Mouse (Mus musculus) G1E-ER4 (cell line): ENCODE results near the gene Wdsub1. TPM values are rescaled to one million over a fixed set of nuclear protein-coding genes. Genes with fewer than 3 reads are reported as not detected.

Experiments used
- GATA1 ChIP-seq: IDR thresholded peaks from one replicate; pipeline ENCODE4 v1.8.0; 2012; ENCODE audit warnings: low read length, inconsistent platforms
- polyA plus RNA-seq: library from polyadenylated mRNA; stranded (reverse); fragments of >175 nt; gene quantifications from 2 replicates; pipeline ENCODE4 v1.2.3, GENCODE M21; 2012

Wdsub1 gene
- polyA plus RNA-seq, result 13.8 and 22.5 TPM in 2 replicates

GRCm38 (mm10) chr2:59881831-59882741 lies at the start of gene Wdsub1:
Gene Wdsub1, minus strand, starts transcription at chr2:59882591.
- no peak for TF ChIP-seq GATA1

- no peak for TF ChIP-seq GATA1
These were observed 31.2 kb upstream of the Wdsub1 start for GRCm38 (mm10) chr2:59913610-59914009.

GRCm38 (mm10) chr2:59908048-59908447 lies 25.7 kb upstream of the Wdsub1 start:
- no peak for TF ChIP-seq GATA1

- no peak for TF ChIP-seq GATA1
These were observed 21.6 kb upstream of the Wdsub1 start for GRCm38 (mm10) chr2:59904007-59904406.

- no peak for TF ChIP-seq GATA1
These were observed 16.3 kb upstream of the Wdsub1 start for GRCm38 (mm10) chr2:59898666-59899065.

GRCm38 (mm10) chr2:59898105-59898504 lies 15.7 kb upstream of the Wdsub1 start:
- no peak for TF ChIP-seq GATA1

GRCm38 (mm10) chr2:59896837-59897236 lies 14.4 kb upstream of the Wdsub1 start:
- no peak for TF ChIP-seq GATA1

- TF ChIP-seq GATA1, result no peak
These were observed 14.0 kb upstream of the Wdsub1 start for GRCm38 (mm10) chr2:59896400-59896799.

GRCm38 (mm10) chr2:59889699-59890098 lies 7.3 kb upstream of the Wdsub1 start:
- TF ChIP-seq GATA1, result no peak

- no peak for TF ChIP-seq GATA1
These were observed 421 bp upstream of the Wdsub1 start for GRCm38 (mm10) chr2:59882742-59883281.

GRCm38 (mm10) chr2:59881404-59881803 lies 987 bp downstream of the Wdsub1 start:
- TF ChIP-seq GATA1, result no peak

- TF ChIP-seq GATA1, result no peak
These were observed 4.2 kb downstream of the Wdsub1 start for GRCm38 (mm10) chr2:59878221-59878620.

- no peak for TF ChIP-seq GATA1
These were observed 5.1 kb downstream of the Wdsub1 start for GRCm38 (mm10) chr2:59877335-59877734.

- no peak for TF ChIP-seq GATA1
These were observed 5.9 kb downstream of the Wdsub1 start for GRCm38 (mm10) chr2:59876482-59876881.

GRCm38 (mm10) chr2:59870526-59870925 lies 11.9 kb downstream of the Wdsub1 start:
- no peak for TF ChIP-seq GATA1

GRCm38 (mm10) chr2:59862618-59863017 lies 19.8 kb downstream of the Wdsub1 start:
- TF ChIP-seq GATA1, result no peak

- TF ChIP-seq GATA1, result no peak
These were observed 28.0 kb downstream of the Wdsub1 start for GRCm38 (mm10) chr2:59854363-59854762.
